Mouse (Mus musculus) C2C12 (cell line): ENCODE measurements at regions not wholly inside any gene's neighbourhood (a gene's known extent, or its start where the extent isn't known, plus 50 kb on each side); places are given as distances from the start of the nearest gene placed in this dataset.

Experiments
- H3K27me3 ChIP-seq: one replicate; pipeline ENCODE4 v1.6.1; 2011; ENCODE audit not compliant: control insufficient read depth, insufficient read depth, insufficient read length
- H3K36me3 ChIP-seq: one replicate; pipeline ENCODE4 v1.6.1; 2011; ENCODE audit not compliant: control insufficient read depth, insufficient read depth
- H3K4me3 ChIP-seq: one replicate; pipeline ENCODE4 v1.5.1; 2011; ENCODE audit warnings: mild to moderate bottlenecking, control low read depth; ENCODE audit not compliant: poor library complexity, insufficient read depth, severe bottlenecking
- H3K79me2 ChIP-seq: one replicate; pipeline ENCODE4 v1.6.1; 2011; ENCODE audit not compliant: control insufficient read depth, insufficient read depth
- H3K79me3 ChIP-seq: one replicate; pipeline ENCODE4 v1.6.1; 2011; ENCODE audit warnings: low read depth, control low read depth
- H3ac ChIP-seq: one replicate; pipeline ENCODE3; 2011; ENCODE audit warnings: low read depth; ENCODE audit not compliant: control insufficient read depth, insufficient read length
- CEBPB ChIP-seq: IDR thresholded peaks from one replicate; pipeline ENCODE4 v1.6.1; 2011; ENCODE audit warnings: low read depth, mild to moderate bottlenecking, control low read depth, moderate library complexity
- CTCF ChIP-seq: IDR thresholded peaks from one replicate; pipeline ENCODE4 v1.5.1; 2011; ENCODE audit not compliant: control insufficient read depth, insufficient read depth, insufficient read length
- FOSL1 ChIP-seq: IDR thresholded peaks from one replicate; pipeline ENCODE4 v1.8.0; 2011; ENCODE audit warnings: mild to moderate bottlenecking, low read length; ENCODE audit not compliant: poor library complexity, insufficient read depth, severe bottlenecking
- MAX ChIP-seq: IDR thresholded peaks from one replicate; pipeline ENCODE4 v1.6.1; 2011; ENCODE audit warnings: mild to moderate bottlenecking, control low read depth
- MYOD1 ChIP-seq: IDR thresholded peaks from one replicate; pipeline ENCODE4 v1.6.1; 2011; ENCODE audit warnings: low read depth; ENCODE audit not compliant: control insufficient read depth, insufficient read length
- MYOG ChIP-seq: IDR thresholded peaks from one replicate; pipeline ENCODE4 v1.6.1; 2011; ENCODE audit not compliant: control insufficient read depth, insufficient read length; ENCODE audit errors: extremely low read depth
- USF1 ChIP-seq: IDR thresholded peaks from one replicate; pipeline ENCODE4 v1.6.1; 2011; ENCODE audit warnings: low read depth, mild to moderate bottlenecking, control low read depth, moderate library complexity

- Histone ChIP-seq H3ac (no peak overlapping the region), H3K79me3 (no peaks in the 10 kb centered on the region), H3K4me3 (no peak overlapping the region), H3K36me3 (no peaks in the 10 kb centered on the region), H3K27me3 (peaks cover 10% of the 10 kb centered on the region), H3K79me2 (no peaks in the 10 kb centered on the region)
- TF ChIP-seq USF1 (no peak), CEBPB (no peak), MAX (no peak), FOSL1 (no peak), MYOD1 (no peak)
These were observed 219.8 kb downstream of the Tex36 start for GRCm38 (mm10) chr7:133382032-133382712.

- H3K36me3 ChIP-seq, result no peaks in the 10 kb centered on the region
- no peaks in the 10 kb centered on the region for H3K79me3 ChIP-seq
- TF ChIP-seq MYOD1, result no peak
- no peak for TF ChIP-seq MAX
- no peak for TF ChIP-seq CTCF
- TF ChIP-seq MYOG, result no peak
- TF ChIP-seq CEBPB, result no peak
- no peak for TF ChIP-seq FOSL1
- TF ChIP-seq USF1, result no peak
- no peak overlapping the region for H3K4me3 ChIP-seq
- H3K27me3 ChIP-seq, result no peaks in the 10 kb centered on the region
- no peak overlapping the region for H3ac ChIP-seq
- H3K79me2 ChIP-seq, result no peaks in the 10 kb centered on the region
These were observed 222.6 kb downstream of the Tex36 start for GRCm38 (mm10) chr7:133379373-133379772.

GRCm38 (mm10) chr7:133378338-133378737, 223.6 kb downstream of the Tex36 start:
- TF ChIP-seq MYOG, result no peak
- TF ChIP-seq MYOD1, result no peak
- TF ChIP-seq CEBPB, result no peak
- no peak for TF ChIP-seq FOSL1
- TF ChIP-seq MAX, result no peak
- TF ChIP-seq USF1, result no peak
- no peak for TF ChIP-seq CTCF
- no peaks in the 10 kb centered on the region for H3K79me3 ChIP-seq
- H3K4me3 ChIP-seq, result no peak overlapping the region
- no peaks in the 10 kb centered on the region for H3K36me3 ChIP-seq
- no peaks in the 10 kb centered on the region for H3K79me2 ChIP-seq
- no peak overlapping the region for H3ac ChIP-seq
- H3K27me3 ChIP-seq, result no peaks in the 10 kb centered on the region

GRCm38 (mm10) chr7:133376833-133377484, 225.0 kb downstream of the Tex36 start:
- H3K36me3 ChIP-seq, result no peaks in the 10 kb centered on the region
- no peaks in the 10 kb centered on the region for H3K27me3 ChIP-seq
- no peak overlapping the region for H3ac ChIP-seq
- no peak overlapping the region for H3K4me3 ChIP-seq
- no peaks in the 10 kb centered on the region for H3K79me3 ChIP-seq
- TF ChIP-seq MAX (no peak), MYOG (no peak), CTCF (no peak), CEBPB (no peak), MYOD1 (no peak), USF1 (no peak), FOSL1 (no peak)
- no peaks in the 10 kb centered on the region for H3K79me2 ChIP-seq

GRCm38 (mm10) chr7:133372695-133373094, 229.3 kb downstream of the Tex36 start:
- Histone ChIP-seq H3K4me3 (no peak overlapping the region), H3K36me3 (no peaks in the 10 kb centered on the region), H3K79me2 (no peaks in the 10 kb centered on the region), H3K27me3 (no peaks in the 10 kb centered on the region), H3K79me3 (no peaks in the 10 kb centered on the region), H3ac (no peak overlapping the region)
- no peak for TF ChIP-seq CEBPB

GRCm38 (mm10) chr7:133370542-133370941, 231.4 kb downstream of the Tex36 start:
- H3K79me3 ChIP-seq, result no peaks in the 10 kb centered on the region
- peaks cover 4% of the 10 kb centered on the region for H3K27me3 ChIP-seq
- no peaks in the 10 kb centered on the region for H3K79me2 ChIP-seq
- no peak overlapping the region for H3K4me3 ChIP-seq
- no peak overlapping the region for H3ac ChIP-seq
- no peaks in the 10 kb centered on the region for H3K36me3 ChIP-seq
- TF ChIP-seq MYOD1, result no peak
- no peak for TF ChIP-seq MYOG
- no peak for TF ChIP-seq USF1
- no peak for TF ChIP-seq CEBPB
- no peak for TF ChIP-seq FOSL1
- no peak for TF ChIP-seq CTCF
- no peak for TF ChIP-seq MAX
